Comparison of ENCODE assay signal across 18 mouse cellular contexts in the genomic region with DNA sequence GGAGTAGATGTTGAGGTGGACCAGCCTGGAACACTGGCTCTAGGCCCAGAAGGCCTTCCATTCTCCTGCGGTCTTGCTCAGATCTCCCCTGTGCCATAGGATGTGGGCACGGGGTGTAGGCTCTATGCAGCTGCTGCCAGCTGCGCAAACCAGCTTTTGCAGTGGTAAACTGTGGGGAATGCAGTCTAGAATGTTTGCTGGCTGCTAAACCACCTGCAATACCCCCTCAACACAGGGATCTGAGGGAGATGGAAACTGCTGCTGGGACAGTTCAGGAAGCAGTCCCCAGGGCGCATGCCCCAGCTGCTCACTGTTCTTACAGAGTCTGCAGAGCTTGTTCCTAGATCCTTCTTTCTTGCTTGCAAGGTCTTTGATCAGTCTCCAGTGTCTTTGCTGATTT.
"Had no signal": no experiment of that assay in that cellular context is flagged by ENCODE, and none has a peak within 500 bp of the region (broad histone marks: within the 10 kb centered on the region; RNA-seq: fewer than 3 reads in every experiment).

No protein-coding gene starts in this region.

- H3K27ac ChIP-seq: kidney, postnatal 0 days; layer of hippocampus, adult 2 months; left cerebral cortex, adult 2 months; liver, embryonic 14.5 days; macrophage; midbrain, embryonic 13.5 days; stomach, postnatal 0 days had no signal

- H3K9ac ChIP-seq: liver, embryonic 14.5 days; liver, postnatal 0 days; lung, embryonic 14.5 days; midbrain, embryonic 13.5 days had no signal

- H3K9me3 ChIP-seq: midbrain, embryonic 13.5 days had no signal

- H3K4me3 ChIP-seq: layer of hippocampus, adult 2 months; left cerebral cortex, adult 2 months; midbrain, embryonic 13.5 days had no signal

- ATAC-seq: inflammation-experienced regulatory T-cells, adult 6 months; intestine, postnatal 0 days; liver, postnatal 0 days; lung, postnatal 0 days; midbrain, embryonic 13.5 days had no signal

- H3K27me3 ChIP-seq: midbrain, embryonic 13.5 days had no signal

- H3K4me2 ChIP-seq: lung, embryonic 14.5 days; midbrain, embryonic 13.5 days had no signal

- DNase-seq: kidney, adult 2 months; kidney, postnatal 25 days; layer of hippocampus, adult 9-11 months; layer of hippocampus, postnatal 36 days; liver, postnatal 0 days; lung, embryonic 14.5 days; right cerebral cortex, postnatal 14 days; right cerebral cortex, postnatal 4 days had no signal
